Mouse (Mus musculus) thymus, adult 2 months (tissue): ENCODE measurements around the gene 2810004N23Rik.

ENCODE experiments used
- CTCF ChIP-seq: fragments of 200-500 bp; IDR thresholded peaks from 2 replicates; pipeline ENCODE4 v1.5.1; 2012; ENCODE audit warnings: mild to moderate bottlenecking, control low read depth, low read length, moderate library complexity, borderline replicate concordance; ENCODE audit not compliant: control insufficient read depth, poor library complexity, insufficient read depth; ENCODE audit errors: extremely low read depth
- POLR2A ChIP-seq: fragments of 200-500 bp; IDR thresholded peaks from 2 replicates; pipeline ENCODE4 v1.6.1; 2012; ENCODE audit warnings: mild to moderate bottlenecking, low read length, control low read depth, moderate library complexity; ENCODE audit not compliant: control insufficient read depth, poor library complexity, insufficient read depth; ENCODE audit errors: extremely low read depth

DNA sequence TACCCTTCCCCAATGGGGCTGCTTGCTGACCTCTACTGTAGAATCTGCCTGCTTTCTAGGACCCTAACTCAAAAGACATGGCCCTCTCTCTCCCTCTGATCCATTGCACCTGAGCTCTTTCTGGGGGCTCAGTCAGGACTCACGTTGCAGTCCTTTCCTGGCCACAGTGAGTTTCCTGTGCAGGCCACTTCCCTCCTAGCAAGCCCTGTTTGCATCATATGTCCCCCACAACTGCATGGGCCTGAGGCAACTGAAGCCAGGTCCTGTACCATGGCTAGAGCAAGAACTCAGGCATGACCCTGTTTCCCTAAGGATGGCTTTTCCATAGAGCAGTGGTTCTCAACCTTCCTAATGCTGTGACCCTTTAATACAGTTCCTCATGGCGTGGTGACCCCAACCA, 25.0 kb downstream of the 2810004N23Rik start:
- TF ChIP-seq CTCF: no peak
- no peak for TF ChIP-seq POLR2A
